9 mouse cellular contexts compared by ENCODE assay signal in genomic region chr7:123110135-123110534, GRCm38 (mm10). TPM values are rescaled to one million over a fixed set of nuclear protein-coding genes. Genes with fewer than 3 reads are reported as not detected.
DNase-seq lines count a peak whose midpoint lies in the region; ATAC-seq lines count a peak whose summit lies in the region.
"Had no signal": no experiment of that assay in that cellular context is flagged by ENCODE, and none has a peak within 500 bp of the region (broad histone marks: within the 10 kb centered on the region; RNA-seq: fewer than 3 reads in every experiment).

No protein-coding gene starts in this region.

- DNase-seq in kidney, postnatal 25 days: no peak
- DNase-seq in gastrocnemius, adult 18-20 months (ENCODE audit: low spot score): peak; percentile 62
- peak; percentile 49 for DNase-seq in induced T-regulatory cell, adult 2 months (ENCODE audit: low read depth)
- DNase-seq in thymus, postnatal 25 days: no peak
- DNase-seq in hindbrain, embryonic 14.5 days (ENCODE audit: low spot score): no peak
- no peak for DNase-seq in ovary, postnatal 10 days (ENCODE audit: low spot score)
- DNase-seq: spleen, adult 18-20 months had no signal

- no peaks in the 10 kb centered on the region for H3K27me3 ChIP-seq in kidney, embryonic 15.5 days
- H3K27me3 ChIP-seq in stomach, embryonic 14.5 days (ENCODE audit: control insufficient read depth, insufficient read depth, low read length): no peaks in the 10 kb centered on the region
- no peaks in the 10 kb centered on the region for H3K27me3 ChIP-seq in hindbrain, embryonic 14.5 days (ENCODE audit: control insufficient read depth, insufficient read depth, low read length)

- 0 out of 2 replicates have a peak overlapping the region, but pooled peaks have one; percentile 18 for H3K27ac ChIP-seq in kidney, embryonic 15.5 days
- H3K27ac ChIP-seq in stomach, embryonic 14.5 days (ENCODE audit: low read length): peak overlapping the region; percentile 15; the same call in 1 of the 2 replicates
- no peak overlapping the region for H3K27ac ChIP-seq in hindbrain, embryonic 14.5 days

- no peak for ATAC-seq in kidney, embryonic 15.5 days (replicated peaks; ENCODE audit: low FRiP score)
- ATAC-seq in stomach, embryonic 14.5 days (ENCODE audit: insufficient number of reproducible peaks, insufficient read depth, low FRiP score, low read depth): peak; percentile 12; the same call in 1 of the 2 replicates
- ATAC-seq in hindbrain, embryonic 14.5 days (ENCODE audit: low FRiP score): no peak

- H3K4me2 ChIP-seq in kidney, embryonic 15.5 days: no peak overlapping the region
- H3K4me2 ChIP-seq in stomach, embryonic 14.5 days (replicated peaks; ENCODE audit: low read depth, low read length): no peak overlapping the region
- H3K4me2 ChIP-seq in hindbrain, embryonic 14.5 days (replicated peaks): no peak overlapping the region

- no peak overlapping the region for H3K9ac ChIP-seq in kidney, embryonic 15.5 days
- H3K9ac ChIP-seq in stomach, embryonic 14.5 days (replicated peaks; ENCODE audit: low read depth, low read length): no peak overlapping the region
- no peak overlapping the region for H3K9ac ChIP-seq in hindbrain, embryonic 14.5 days

- no peaks in the 10 kb centered on the region for H3K9me3 ChIP-seq in kidney, embryonic 15.5 days (replicated peaks)
- H3K9me3 ChIP-seq in stomach, embryonic 14.5 days (ENCODE audit: control insufficient read depth, low read depth, low read length): no peaks in the 10 kb centered on the region
- H3K9me3 ChIP-seq in hindbrain, embryonic 14.5 days (ENCODE audit: control insufficient read depth, low read length): no peaks in the 10 kb centered on the region

- H3K4me3 ChIP-seq in kidney, embryonic 15.5 days (replicated peaks): no peak overlapping the region
- no peak overlapping the region for H3K4me3 ChIP-seq in stomach, embryonic 14.5 days (ENCODE audit: low read depth, low read length)
- H3K4me3 ChIP-seq in hindbrain, embryonic 14.5 days (replicated peaks; ENCODE audit: low read length): no peak overlapping the region

- no peaks in the 10 kb centered on the region for H3K36me3 ChIP-seq in kidney, embryonic 15.5 days
- H3K36me3 ChIP-seq in stomach, embryonic 14.5 days (ENCODE audit: control insufficient read depth, insufficient read depth, low read length): no peaks in the 10 kb centered on the region
- no peaks in the 10 kb centered on the region for H3K36me3 ChIP-seq in hindbrain, embryonic 14.5 days (replicated peaks; ENCODE audit: control insufficient read depth, insufficient read depth)

- WGBS in kidney, embryonic 15.5 days: 59% methylated on average over 3 of the region's 3 CpGs
- WGBS in stomach, embryonic 14.5 days: 46% methylated on average over 3 of the region's 3 CpGs
- WGBS in hindbrain, embryonic 14.5 days: 79% methylated on average over 3 of the region's 3 CpGs

- H3K4me1 ChIP-seq in kidney, embryonic 15.5 days: peaks cover 24% of the 10 kb centered on the region
- H3K4me1 ChIP-seq in stomach, embryonic 14.5 days (ENCODE audit: control insufficient read depth, insufficient read depth, low read length): peaks cover 12% of the 10 kb centered on the region
- H3K4me1 ChIP-seq in hindbrain, embryonic 14.5 days (replicated peaks; ENCODE audit: control insufficient read depth, insufficient read depth, low read length): no peaks in the 10 kb centered on the region

RNA-seq across cellular contexts. Expression of gene Tnrc6a, which starts 13.6 kb away (rescaled TPM):
- polyA plus RNA-seq in kidney, embryonic 15.5 days (2015; fragmentation: Nextera tagmentation; extraction: Ambion mirVana): 52.3 and 57.0 TPM in 2 replicates
- 10 to 100 TPM; 20.7 to 22.3 TPM for total RNA-seq in gastrocnemius, adult 18-20 months (2021)
- 59.8 and 59.9 TPM in 2 replicates for polyA plus RNA-seq in stomach, embryonic 14.5 days (2014; fragmentation: Nextera tagmentation; extraction: Ambion mirVana)
- 37.3 and 52.0 TPM in 2 replicates for polyA plus RNA-seq in hindbrain, embryonic 14.5 days (2014; fragmentation: Nextera tagmentation; extraction: Ambion mirVana)

Comparison
In these comparisons a context has a peak if more than half of its experiments do, and no peak if none do; other contexts are left out.
1. DNase-seq: peak in gastrocnemius, adult 18-20 months (single experiment) and induced T-regulatory cell, adult 2 months (single experiment); none in kidney, postnatal 25 days (0 of 2), thymus, postnatal 25 days (single experiment), hindbrain, embryonic 14.5 days (single experiment) and ovary, postnatal 10 days (single experiment).